Mouse (Mus musculus) MEL (cell line): ENCODE data around the gene Rccd1. TPM values are rescaled to one million over a fixed set of nuclear protein-coding genes. Genes with fewer than 3 reads are reported as not detected.

Source experiments
- DNase-seq: peaks from one replicate; pipeline ENCODE4 v3.0.0; 2011; ENCODE audit warnings: low read depth, low spot score
- H3K27ac ChIP-seq: 2 replicates; pipeline ENCODE4 v1.5.1; 2012; ENCODE audit warnings: low read depth, mild to moderate bottlenecking, control low read depth, low read length, moderate library complexity; ENCODE audit not compliant: control insufficient read depth
- H3K27me3 ChIP-seq, 2 experiments: fragments of 150-350 bp in 1 of 2; sonication (generic) in 1 of 2; 2 replicates each; pipeline ENCODE4 v1.6.1; 2012; ENCODE audit warnings: low read length in 2 of 2, mild to moderate bottlenecking in 2 of 2, improper control_type of control experiment in 1 of 2, moderate library complexity in 1 of 2; ENCODE audit not compliant: insufficient read depth in 2 of 2, control insufficient read depth in 1 of 2
- H3K36me3 ChIP-seq, 2 experiments: 2 replicates each; pipeline ENCODE4 v1.6.1; 2012 to 2014; ENCODE audit warnings: low read length in 2 of 2, improper control_type of control experiment in 1 of 2, inconsistent platforms in 1 of 2, mild to moderate bottlenecking in 1 of 2; ENCODE audit not compliant: insufficient read depth in 2 of 2, control insufficient read depth in 1 of 2
- H3K4me1 ChIP-seq, 2 experiments: fragments of 150-350 bp in 1 of 2; sonication (generic) in 1 of 2; 2 replicates each; pipeline ENCODE4 v1.6.1; 2012; ENCODE audit warnings: low read length in 2 of 2, improper control_type of control experiment in 1 of 2, mild to moderate bottlenecking in 1 of 2; ENCODE audit not compliant: insufficient read depth in 2 of 2, control insufficient read depth in 1 of 2
- H3K4me3 ChIP-seq, 2 experiments: fragments of 150-350 bp in 1 of 2; sonication (generic) in 1 of 2; 2 replicates each; pipeline ENCODE4 v1.5.1; 2012; ENCODE audit warnings: low read depth in 2 of 2, low read length in 2 of 2, mild to moderate bottlenecking in 2 of 2, moderate library complexity in 2 of 2, control low read depth in 1 of 2, improper control_type of control experiment in 1 of 2; ENCODE audit not compliant: control insufficient read depth in 1 of 2, insufficient read depth in 1 of 2
- H3K79me2 ChIP-seq: 2 replicates; pipeline ENCODE4 v1.6.1; 2012; ENCODE audit warnings: mild to moderate bottlenecking, low read length, moderate library complexity; ENCODE audit not compliant: control insufficient read depth, poor library complexity, insufficient read depth
- H3K9ac ChIP-seq: 2 replicates; pipeline ENCODE4 v1.6.1; 2012; ENCODE audit warnings: low read depth, mild to moderate bottlenecking, control low read depth, low read length, moderate library complexity; ENCODE audit not compliant: control insufficient read depth, poor library complexity, severe bottlenecking
- H3K9me3 ChIP-seq: fragments of 150-350 bp; sonication (generic); replicated peaks from 2 replicates; pipeline ENCODE4 v1.6.1; 2012; ENCODE audit warnings: mild to moderate bottlenecking, low read length, improper control_type of control experiment, moderate library complexity; ENCODE audit not compliant: insufficient read depth
- CHD1 ChIP-seq: IDR thresholded peaks from 2 replicates; pipeline ENCODE4 v1.6.1; 2012; ENCODE audit warnings: low read depth, mild to moderate bottlenecking, inconsistent platforms, low read length, improper control_type of control experiment
- CTCF ChIP-seq, 3 experiments: IDR thresholded peaks in 2 of 3; conservative IDR thresholded peaks in 1 of 3; 2 replicates each; pipeline ENCODE4 v1.5.1; 2011 to 2012; ENCODE audit warnings: low read length in 3 of 3, low read depth in 2 of 3, mild to moderate bottlenecking in 2 of 3, improper control_type of control experiment in 1 of 3, inconsistent platforms in 1 of 3, mixed read lengths in 1 of 3, moderate library complexity in 1 of 3; ENCODE audit not compliant: control insufficient read depth in 1 of 3, insufficient read depth in 1 of 3, poor library complexity in 1 of 3, severe bottlenecking in 1 of 3
- E2F4 ChIP-seq: IDR thresholded peaks from 2 replicates; pipeline ENCODE4 v1.6.1; 2011; ENCODE audit warnings: low read depth, low read length, improper control_type of control experiment, borderline replicate concordance
- ELF1 ChIP-seq: IDR thresholded peaks from 2 replicates; pipeline ENCODE4 v1.6.1; 2014; ENCODE audit warnings: low read depth, mild to moderate bottlenecking, inconsistent platforms, low read length, improper control_type of control experiment, moderate library complexity
- EP300 ChIP-seq, 2 experiments: IDR thresholded peaks; 2 replicates each; pipeline ENCODE4 v1.6.1; 2011; ENCODE audit warnings: improper control_type of control experiment in 2 of 2, low read length in 2 of 2, low read depth in 1 of 2, mild to moderate bottlenecking in 1 of 2
- ETS1 ChIP-seq: IDR thresholded peaks from 2 replicates; pipeline ENCODE4 v1.6.1; 2012; ENCODE audit warnings: low read depth, mild to moderate bottlenecking, inconsistent platforms, low read length, improper control_type of control experiment, moderate library complexity
- GATA1 ChIP-seq: IDR thresholded peaks from 2 replicates; pipeline ENCODE4 v1.6.1; 2011; ENCODE audit warnings: low read depth, low read length, improper control_type of control experiment
- HCFC1 ChIP-seq: IDR thresholded peaks from 2 replicates; pipeline ENCODE4 v1.6.1; 2012; ENCODE audit warnings: low read depth, mild to moderate bottlenecking, inconsistent platforms, low read length, improper control_type of control experiment, moderate library complexity
- MAFK ChIP-seq: IDR thresholded peaks from 2 replicates; pipeline ENCODE4 v1.6.1; 2011; ENCODE audit warnings: low read depth, mild to moderate bottlenecking, low read length, improper control_type of control experiment, borderline replicate concordance
- MAX ChIP-seq: IDR thresholded peaks from 2 replicates; pipeline ENCODE4 v1.6.1; 2011; ENCODE audit warnings: low read length, improper control_type of control experiment
- MAZ ChIP-seq: IDR thresholded peaks from 2 replicates; pipeline ENCODE4 v1.6.1; 2012; ENCODE audit warnings: low read depth, mild to moderate bottlenecking, inconsistent platforms, low read length, improper control_type of control experiment
- MXI1 ChIP-seq: IDR thresholded peaks from 2 replicates; pipeline ENCODE4 v1.6.1; 2011; ENCODE audit warnings: mild to moderate bottlenecking, low read depth, low read length, improper control_type of control experiment
- MYC ChIP-seq: IDR thresholded peaks from 2 replicates; pipeline ENCODE4 v1.6.1; 2011; ENCODE audit warnings: low read depth, mild to moderate bottlenecking, low read length, improper control_type of control experiment, moderate library complexity
- NELFE ChIP-seq: IDR thresholded peaks from 2 replicates; pipeline ENCODE4 v1.6.1; 2011; ENCODE audit warnings: low read depth, low read length, improper control_type of control experiment
- NRF1 ChIP-seq: IDR thresholded peaks from 2 replicates; pipeline ENCODE4 v1.6.1; 2014; ENCODE audit warnings: low read depth, mild to moderate bottlenecking, inconsistent platforms, low read length, improper control_type of control experiment, moderate library complexity; ENCODE audit not compliant: poor library complexity, insufficient read depth, severe bottlenecking
- POLR2A ChIP-seq, 2 experiments: IDR thresholded peaks; 2 replicates each; pipeline ENCODE4 v1.6.1; 2011 to 2012; ENCODE audit warnings: low read length in 2 of 2, mild to moderate bottlenecking in 2 of 2, control low read depth in 1 of 2, improper control_type of control experiment in 1 of 2, low read depth in 1 of 2, moderate library complexity in 1 of 2; ENCODE audit not compliant: control insufficient read depth in 1 of 2, insufficient read depth in 1 of 2, poor library complexity in 1 of 2
- POLR2AphosphoS2 ChIP-seq: IDR thresholded peaks from 2 replicates; pipeline ENCODE4 v1.6.1; 2011; ENCODE audit warnings: low read length, improper control_type of control experiment
- POLR2AphosphoS5 ChIP-seq: IDR thresholded peaks from 2 replicates; pipeline ENCODE4 v1.6.1; 2012; ENCODE audit warnings: low read depth, borderline replicate concordance, mild to moderate bottlenecking, inconsistent platforms, low read length, moderate library complexity, mixed read lengths
- RAD21 ChIP-seq: IDR thresholded peaks from 2 replicates; pipeline ENCODE4 v1.6.1; 2011; ENCODE audit warnings: mild to moderate bottlenecking, low read depth, low read length, improper control_type of control experiment
- RCOR1 ChIP-seq: IDR thresholded peaks from 2 replicates; pipeline ENCODE4 v1.6.1; 2012; ENCODE audit warnings: low read depth, mild to moderate bottlenecking, inconsistent platforms, low read length, improper control_type of control experiment
- SIN3A ChIP-seq: IDR thresholded peaks from 2 replicates; pipeline ENCODE4 v1.6.1; 2012; ENCODE audit warnings: low read length, improper control_type of control experiment, inconsistent platforms
- SMC3 ChIP-seq: IDR thresholded peaks from 2 replicates; pipeline ENCODE4 v1.6.1; 2011; ENCODE audit warnings: low read depth, low read length, improper control_type of control experiment
- TAL1 ChIP-seq: IDR thresholded peaks from 2 replicates; pipeline ENCODE4 v1.6.1; 2012; ENCODE audit warnings: mild to moderate bottlenecking, inconsistent platforms, low read length, moderate library complexity, mixed read lengths
- TBP ChIP-seq: IDR thresholded peaks from 2 replicates; pipeline ENCODE4 v1.8.0; 2011; ENCODE audit warnings: low read depth, low read length, improper control_type of control experiment
- TCF12 ChIP-seq: IDR thresholded peaks from 2 replicates; pipeline ENCODE4 v1.6.1; 2014; ENCODE audit warnings: low read depth, mild to moderate bottlenecking, inconsistent platforms, low read length, improper control_type of control experiment, moderate library complexity
- USF1 ChIP-seq: IDR thresholded peaks from 2 replicates; pipeline ENCODE4 v1.6.1; 2014; ENCODE audit warnings: low read depth, mild to moderate bottlenecking, inconsistent platforms, low read length, improper control_type of control experiment, moderate library complexity
- USF2 ChIP-seq, 2 experiments: IDR thresholded peaks; 2 replicates each; pipeline ENCODE4 v1.6.1; 2011 to 2012; ENCODE audit warnings: improper control_type of control experiment in 2 of 2, low read length in 2 of 2, borderline replicate concordance in 1 of 2, inconsistent platforms in 1 of 2, low read depth in 1 of 2, mild to moderate bottlenecking in 1 of 2; ENCODE audit not compliant: insufficient read depth in 1 of 2
- ZC3H11A ChIP-seq: IDR thresholded peaks from 2 replicates; pipeline ENCODE4 v1.6.1; 2012; ENCODE audit warnings: low read depth, mild to moderate bottlenecking, inconsistent platforms, low read length, improper control_type of control experiment
- ZKSCAN1 ChIP-seq: IDR thresholded peaks from 2 replicates; pipeline ENCODE4 v1.6.1; 2012; ENCODE audit warnings: low read depth, mild to moderate bottlenecking, inconsistent platforms, low read length, improper control_type of control experiment, moderate library complexity
- ZMIZ1 ChIP-seq: IDR thresholded peaks from 2 replicates; pipeline ENCODE4 v1.6.1; 2012; ENCODE audit warnings: low read depth, mild to moderate bottlenecking, inconsistent platforms, low read length, improper control_type of control experiment, moderate library complexity
- ZNF384 ChIP-seq: IDR thresholded peaks from 2 replicates; pipeline ENCODE4 v1.6.1; 2012; ENCODE audit warnings: low read depth, mild to moderate bottlenecking, inconsistent platforms, low read length, improper control_type of control experiment
- polyA plus RNA-seq, 2 experiments: library from polyadenylated mRNA; stranded (reverse) in 1 of 2; unstranded in 1 of 2; fragments of >175 nt in 1 of 2; fragments of >200 nt in 1 of 2; gene quantifications; 2 replicates each; pipeline versions ENCODE4 v1.2.1 to v1.2.4; 2012; ENCODE audit warnings: low replicate concordance in 2 of 2, low read depth in 1 of 2; ENCODE audit not compliant: insufficient read length in 2 of 2, insufficient read depth in 1 of 2, missing spikeins in 1 of 2
- total RNA-seq: library from RNA; depleted of rRNA; stranded (reverse); fragments of 300-350 nt; gene quantifications from 2 replicates; pipeline ENCODE4 v1.2.3, GENCODE M21; 2012

The Rccd1 gene
- total and polyA plus RNA-seq, 3 experiments = 16.8 to 20.2 TPM; not detected in 1

GRCm38 (mm10) chr7:80340793-80341192 is 16.5 kb upstream of the Rccd1 start, which contains the start of gene Unc45a (continued):
- no peak; the same call in 1 of the 2 replicates for TF ChIP-seq NRF1
- TF ChIP-seq ELF1 = no peak
- TF ChIP-seq TAL1 = no peak
- no peak for TF ChIP-seq MAX
- TF ChIP-seq TBP = no peak
- no peak for TF ChIP-seq ZKSCAN1
- no peak for TF ChIP-seq ETS1
- no peak for TF ChIP-seq GATA1
- TF ChIP-seq CTCF (IDR thresholded peaks at IDR 0.05 in 2 of 3, conservative IDR thresholded peaks at IDR 0.05 in 1 of 3; ENCODE audit: control insufficient read depth in 1 of 3, insufficient read depth in 1 of 3, low read depth in 2 of 3, low read length in 3 of 3, poor library complexity in 1 of 3, severe bottlenecking in 1 of 3) = peak; percentile 50 to 84 (median 79)
- no peak for TF ChIP-seq SIN3A
- no peak for TF ChIP-seq MXI1
- peak; percentile 65 for TF ChIP-seq RAD21
- no peak for TF ChIP-seq POLR2AphosphoS5
- TF ChIP-seq EP300 (IDR thresholded peaks at IDR 0.05; ENCODE audit: low read depth in 1 of 2, low read length in 2 of 2) = no peak

- Histone ChIP-seq H3K9ac (peak overlapping the region; percentile 69), H3K79me2 (peaks cover 11% of the 10 kb centered on the region), H3K4me3 (peak overlapping the region; percentile 70 to 77), H3K4me1 (peaks cover 0 to 31% of the 10 kb centered on the region in 2 experiments; a peak in 3 of 4 replicates), H3K27me3 (no peaks in the 10 kb centered on the region)
- peak; percentile 98 for DNase-seq
- no peak for TF ChIP-seq MAFK
- TF ChIP-seq EP300 (IDR thresholded peaks at IDR 0.05; ENCODE audit: low read depth in 1 of 2, low read length in 2 of 2) = no peak
- TF ChIP-seq POLR2A (IDR thresholded peaks at IDR 0.05; ENCODE audit: control insufficient read depth in 1 of 2, insufficient read depth in 1 of 2, low read depth in 1 of 2, low read length in 2 of 2, poor library complexity in 1 of 2) = peak; percentile 81 to 87
- peak; percentile 87 for TF ChIP-seq NELFE
- TF ChIP-seq CHD1 = no peak
- TF ChIP-seq TAL1 = no peak
- TF ChIP-seq ZMIZ1 = peak; percentile 53; the same call in 1 of the 2 replicates
- TF ChIP-seq MYC = 0 out of 2 replicates have a peak, but pooled peaks have one; percentile 33
- TF ChIP-seq TBP = peak; percentile 48; the same call in 1 of the 2 replicates
- TF ChIP-seq MAZ = no peak
- no peak for TF ChIP-seq ZNF384
- peak; percentile 55; the same call in 1 of the 2 replicates for TF ChIP-seq MXI1
- peak; percentile 76; the same call in 1 of the 2 replicates for TF ChIP-seq POLR2AphosphoS2
- TF ChIP-seq SIN3A = peak; percentile 87
- TF ChIP-seq ZC3H11A = no peak
- no peak for TF ChIP-seq USF1
- peak; percentile 28; the same call in 1 of the 2 replicates for TF ChIP-seq MAX
- 0 out of 2 replicates have a peak, but pooled peaks have one; percentile 21 for TF ChIP-seq ELF1
- no peak for TF ChIP-seq USF2 (IDR thresholded peaks at IDR 0.05; ENCODE audit: borderline replicate concordance in 1 of 2, insufficient read depth in 1 of 2, low read depth in 1 of 2, low read length in 2 of 2)
- TF ChIP-seq RCOR1 = 0 out of 2 replicates have a peak, but pooled peaks have one; percentile 10
- TF ChIP-seq CTCF (IDR thresholded peaks at IDR 0.05 in 2 of 3, conservative IDR thresholded peaks at IDR 0.05 in 1 of 3; ENCODE audit: control insufficient read depth in 1 of 3, insufficient read depth in 1 of 3, low read depth in 2 of 3, low read length in 3 of 3, poor library complexity in 1 of 3, severe bottlenecking in 1 of 3) = peak; percentile 70 to 87 (median 86)
- no peak for TF ChIP-seq ETS1
- TF ChIP-seq TCF12 = 0 out of 2 replicates have a peak, but pooled peaks have one; percentile 32
- TF ChIP-seq NRF1 = peak; percentile 99
- peak; percentile 53 for TF ChIP-seq SMC3
- TF ChIP-seq E2F4 = no peak
- peak; percentile 49 for TF ChIP-seq RAD21
- no peak; the same call in 1 of the 2 replicates for TF ChIP-seq HCFC1
- TF ChIP-seq, all 39 proteins: peak for 16
- Histone ChIP-seq H3K36me3 (peaks cover 0 to 12% of the 10 kb centered on the region in 2 experiments; a peak in 2 of 4 replicates), H3K27ac (peak overlapping the region; percentile 38), H3K9me3 (no peaks in the 10 kb centered on the region)
These were observed 15.8 kb upstream of the Rccd1 start for GRCm38 (mm10) chr7:80339793-80340628.
